Mouse (Mus musculus): Measurements from ENCODE around the gene Tmem176a. TPM values are rescaled to one million over a fixed set of nuclear protein-coding genes. Genes with fewer than 3 reads are reported as not detected.

Gene Tmem176a
- polyA plus RNA-seq, 2 experiments: 49.7 to 80.7 TPM

- H3K9ac ChIP-seq (ENCODE audit: low read depth, low read length, severe bottlenecking): peak overlapping the region; percentile 58; the same call in 1 of the 2 replicates
- H3K4me2 ChIP-seq (replicated peaks; ENCODE audit: low read depth, low read length, severe bottlenecking): peak overlapping the region; percentile 85
- no peaks in the 10 kb centered on the region for H3K27me3 ChIP-seq (ENCODE audit: control insufficient read depth, insufficient read depth, low read length)
- H3K36me3 ChIP-seq (ENCODE audit: control insufficient read depth, insufficient read depth, low read length): peaks cover 33% of the 10 kb centered on the region
- peak overlapping the region; percentile 81 for H3K27ac ChIP-seq (replicated peaks; ENCODE audit: low read depth, low read length)
- no peaks in the 10 kb centered on the region for H3K9me3 ChIP-seq (ENCODE audit: control insufficient read depth, low read length)
- H3K4me3 ChIP-seq (replicated peaks; ENCODE audit: low read length): peak overlapping the region; percentile 50
- TF ChIP-seq POLR2A (IDR thresholded peaks at IDR 0.05; ENCODE audit: borderline replicate concordance, extremely low read depth, insufficient read depth, insufficient read length): no peak
- H3K4me1 ChIP-seq (ENCODE audit: control insufficient read depth, insufficient read depth, low read length): peaks cover 34% of the 10 kb centered on the region
- 60% methylated on average over 11 of the region's 11 CpGs for WGBS
- ATAC-seq (ENCODE audit: low FRiP score, low read depth): no peak
- no peak for DNase-seq (ENCODE audit: low spot score)
These were observed 1.6 kb downstream of the Tmem176a start for GRCm38 (mm10) chr6:48842111-48842842.

- no peak overlapping the region for H3K4me2 ChIP-seq (replicated peaks; ENCODE audit: low read depth, low read length, severe bottlenecking)
- H3K4me3 ChIP-seq (replicated peaks; ENCODE audit: low read length): no peak overlapping the region
- no peak for ATAC-seq (ENCODE audit: low FRiP score, low read depth)
- peaks cover 17% of the 10 kb centered on the region for H3K4me1 ChIP-seq (ENCODE audit: control insufficient read depth, insufficient read depth, low read length)
- 58% methylated on average over 4 of the region's 4 CpGs for WGBS
- no peak overlapping the region for H3K9ac ChIP-seq (ENCODE audit: low read depth, low read length, severe bottlenecking)
- H3K36me3 ChIP-seq (ENCODE audit: control insufficient read depth, insufficient read depth, low read length): peaks cover 21% of the 10 kb centered on the region
- H3K27ac ChIP-seq (replicated peaks; ENCODE audit: low read depth, low read length): no peak overlapping the region
- H3K9me3 ChIP-seq (ENCODE audit: control insufficient read depth, low read length): no peaks in the 10 kb centered on the region
- no peaks in the 10 kb centered on the region for H3K27me3 ChIP-seq (ENCODE audit: control insufficient read depth, insufficient read depth, low read length)
- DNase-seq (ENCODE audit: low spot score): no peak
- TF ChIP-seq POLR2A (IDR thresholded peaks at IDR 0.05; ENCODE audit: borderline replicate concordance, extremely low read depth, insufficient read depth, insufficient read length): no peak
These were observed 4.4 kb downstream of the Tmem176a start for GRCm38 (mm10) chr6:48845086-48845485.

GRCm38 (mm10) chr6:48851820-48852491 is 11.2 kb downstream of the Tmem176a start:
- Histone ChIP-seq H3K9ac (ENCODE audit: low read depth, low read length, severe bottlenecking) (peak overlapping the region; percentile 48), H3K4me1 (ENCODE audit: control insufficient read depth, insufficient read depth, low read length) (0 out of 2 replicates have a peak, but pooled peaks cover 4% of the 10 kb centered on the region), H3K27me3 (ENCODE audit: control insufficient read depth, insufficient read depth, low read length) (no peaks in the 10 kb centered on the region), H3K36me3 (ENCODE audit: control insufficient read depth, insufficient read depth, low read length) (no peaks in the 10 kb centered on the region), H3K4me2 (replicated peaks; ENCODE audit: low read depth, low read length, severe bottlenecking) (peak overlapping the region; percentile 57), H3K4me3 (replicated peaks; ENCODE audit: low read length) (peak overlapping the region; percentile 33), H3K9me3 (ENCODE audit: control insufficient read depth, low read length) (no peaks in the 10 kb centered on the region), H3K27ac (replicated peaks; ENCODE audit: low read depth, low read length) (peak overlapping the region; percentile 90)
- no peak for TF ChIP-seq POLR2A (IDR thresholded peaks at IDR 0.05; ENCODE audit: borderline replicate concordance, extremely low read depth, insufficient read depth, insufficient read length)
- ATAC-seq (ENCODE audit: low FRiP score, low read depth) (peak; percentile 86), DNase-seq (ENCODE audit: low spot score) (peak; percentile 73)
- under 1% methylated on average over 28 of the region's 29 CpGs for WGBS

- Histone ChIP-seq H3K36me3 (ENCODE audit: control insufficient read depth, insufficient read depth, low read length) (no peaks in the 10 kb centered on the region), H3K27ac (replicated peaks; ENCODE audit: low read depth, low read length) (no peak overlapping the region), H3K9ac (ENCODE audit: low read depth, low read length, severe bottlenecking) (no peak overlapping the region), H3K9me3 (ENCODE audit: control insufficient read depth, low read length) (no peaks in the 10 kb centered on the region), H3K27me3 (ENCODE audit: control insufficient read depth, insufficient read depth, low read length) (no peaks in the 10 kb centered on the region), H3K4me2 (replicated peaks; ENCODE audit: low read depth, low read length, severe bottlenecking) (no peak overlapping the region), H3K4me1 (ENCODE audit: control insufficient read depth, insufficient read depth, low read length) (0 out of 2 replicates have a peak, but pooled peaks cover 4% of the 10 kb centered on the region), H3K4me3 (replicated peaks; ENCODE audit: low read length) (no peak overlapping the region)
- TF ChIP-seq POLR2A (IDR thresholded peaks at IDR 0.05; ENCODE audit: borderline replicate concordance, extremely low read depth, insufficient read depth, insufficient read length): no peak
- ATAC-seq (ENCODE audit: low FRiP score, low read depth): no peak
- no peak for DNase-seq (ENCODE audit: low spot score)
- WGBS: 97% methylated on average over 2 of the region's 2 CpGs
These were observed 13.4 kb downstream of the Tmem176a start for GRCm38 (mm10) chr6:48854155-48854554.

- H3K27ac ChIP-seq (replicated peaks; ENCODE audit: low read depth, low read length): no peak overlapping the region
- ATAC-seq (ENCODE audit: low FRiP score, low read depth): no peak
- H3K36me3 ChIP-seq (ENCODE audit: control insufficient read depth, insufficient read depth, low read length): no peaks in the 10 kb centered on the region
- no peaks in the 10 kb centered on the region for H3K27me3 ChIP-seq (ENCODE audit: control insufficient read depth, insufficient read depth, low read length)
- no peak overlapping the region for H3K4me2 ChIP-seq (replicated peaks; ENCODE audit: low read depth, low read length, severe bottlenecking)
- H3K9ac ChIP-seq (ENCODE audit: low read depth, low read length, severe bottlenecking): no peak overlapping the region
- no peak for DNase-seq (ENCODE audit: low spot score)
- H3K4me1 ChIP-seq (ENCODE audit: control insufficient read depth, insufficient read depth, low read length): peaks cover 6% of the 10 kb centered on the region; the same call in 1 of the 2 replicates
- H3K9me3 ChIP-seq (ENCODE audit: control insufficient read depth, low read length): no peaks in the 10 kb centered on the region
- 47% methylated on average over 8 of the region's 8 CpGs for WGBS
- no peak overlapping the region for H3K4me3 ChIP-seq (replicated peaks; ENCODE audit: low read length)
- TF ChIP-seq POLR2A (IDR thresholded peaks at IDR 0.05; ENCODE audit: borderline replicate concordance, extremely low read depth, insufficient read depth, insufficient read length): no peak
These were observed 17.0 kb downstream of the Tmem176a start for GRCm38 (mm10) chr6:48857613-48858302.

Data from limb, embryonic 14.5 days (tissue).